Mouse (Mus musculus): Measurements from ENCODE around the gene Diras2.

DNA sequence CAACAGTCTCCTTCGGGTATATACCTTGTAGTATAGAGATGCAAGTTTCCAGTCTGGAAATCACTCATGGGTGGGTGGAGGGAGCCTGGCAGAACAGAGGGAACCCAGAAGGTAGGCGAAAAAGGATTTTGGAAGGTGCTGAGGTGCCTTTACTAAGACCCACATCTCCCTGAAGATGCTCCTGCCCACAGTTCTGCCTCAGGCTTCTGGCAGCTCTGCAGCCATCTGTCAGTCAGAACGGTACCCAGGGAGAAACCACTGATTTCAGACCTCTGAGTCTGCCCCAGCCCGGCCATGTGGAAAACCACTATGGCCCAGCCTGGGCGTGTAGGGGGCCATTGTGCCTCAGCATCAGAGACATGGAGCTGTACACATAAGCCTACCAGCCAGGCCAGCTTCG is 8.4 kb upstream of the Diras2 start:
- TF ChIP-seq POLR2AphosphoS2 (IDR thresholded peaks at IDR 0.05; ENCODE audit: insufficient read length, low read depth), result no peak
- TF ChIP-seq MYOG (IDR thresholded peaks at IDR 0.05; ENCODE audit: control insufficient read depth in 1 of 3, insufficient read depth in 1 of 3, insufficient read length in 2 of 3, low read depth in 2 of 3), result no peak
- TF ChIP-seq POLR2A (IDR thresholded peaks at IDR 0.05; ENCODE audit: insufficient read length, low read depth), result no peak
- TF ChIP-seq MYOD1 (IDR thresholded peaks at IDR 0.05; ENCODE audit: control insufficient read depth in 1 of 3, insufficient read length in 2 of 3, low read depth in 2 of 3), result no peak

All from myocyte (in vitro differentiated cells).